In the genomic region with DNA sequence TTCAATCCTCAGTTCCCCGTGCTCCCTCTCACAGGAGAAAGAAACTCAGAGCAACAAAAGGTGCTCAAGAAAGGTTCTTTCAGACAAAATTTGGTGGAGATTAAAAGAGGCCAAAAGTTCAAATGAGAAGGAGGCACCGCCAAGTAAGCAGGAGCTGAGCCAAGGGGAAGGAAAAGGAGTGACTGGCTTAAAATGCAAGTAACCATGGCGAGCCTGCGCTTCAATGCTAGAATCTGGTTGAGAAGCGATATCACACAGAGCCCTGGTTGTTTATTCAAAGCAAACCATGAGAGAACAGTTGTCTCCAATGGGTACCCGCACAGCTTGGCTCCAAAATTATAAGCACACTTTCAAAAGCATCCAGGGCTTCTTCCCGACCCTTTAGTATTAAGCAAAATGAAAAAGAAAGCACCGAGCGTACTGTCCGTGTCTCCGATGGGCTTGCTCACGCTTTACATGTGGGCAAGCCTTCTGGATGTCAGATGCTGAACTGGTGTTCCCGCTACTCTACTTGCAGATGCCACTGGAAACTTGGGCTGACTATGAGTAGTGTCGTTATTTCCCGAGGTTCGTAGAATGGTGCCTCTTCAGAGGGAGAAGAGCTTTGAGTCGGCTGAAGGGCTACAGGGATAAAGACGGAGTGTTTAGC, we compare ENCODE assay signal across 12 mouse cellular contexts.
DNase-seq lines count a peak whose midpoint lies in the region; ATAC-seq lines count a peak whose summit lies in the region.
"Had no signal": no experiment of that assay in that cellular context is flagged by ENCODE, and none has a peak within 500 bp of the region (broad histone marks: within the 10 kb centered on the region; RNA-seq: fewer than 3 reads in every experiment).

No protein-coding gene starts in this region.

- no peak overlapping the region for H3K4me3 ChIP-seq in heart, embryonic 10.5 days
- H3K4me3 ChIP-seq: embryonic facial prominence, embryonic 12.5 days; heart, embryonic 15.5 days; megakaryocyte, embryonic 14.5 days had no signal

- H3K9me3 ChIP-seq in heart, embryonic 10.5 days = no peaks in the 10 kb centered on the region
- H3K9me3 ChIP-seq: embryonic facial prominence, embryonic 12.5 days; heart, embryonic 15.5 days had no signal

- H3K27me3 ChIP-seq in heart, embryonic 10.5 days (ENCODE audit: insufficient read depth, poor library complexity, severe bottlenecking) = no peaks in the 10 kb centered on the region
- H3K27me3 ChIP-seq: embryonic facial prominence, embryonic 12.5 days; heart, embryonic 15.5 days; megakaryocyte, embryonic 14.5 days had no signal

- WGBS in heart, embryonic 10.5 days = 85% methylated on average over 18 of the region's 18 CpGs

- ATAC-seq in frontal cortex, adult (ENCODE audit: low TSS enrichment) = peak; percentile 72
- ATAC-seq: activated CD4-positive, CD25-positive, alpha-beta regulatory T cell, adult 4 months had no signal

- DNase-seq in heart, adult 18-20 months = peak; percentile 8 to 10
- no peak for DNase-seq in heart, embryonic 10.5 days (ENCODE audit: low spot score)
- peak; percentile 8 to 24 for DNase-seq in layer of hippocampus, postnatal 25 days (ENCODE audit: extremely low spot score in 1 of 2, low spot score in 1 of 2)
- peak; percentile 36 to 41 for DNase-seq in right cerebral cortex, adult 2 months (ENCODE audit: low spot score in 2 of 2)
- DNase-seq in gastrocnemius, adult 18-20 months (ENCODE audit: low spot score) = no peak
- DNase-seq in urinary bladder, adult 2 months (ENCODE audit: low spot score) = no peak
- DNase-seq in adrenal gland, postnatal 25 days = no peak

- no peaks in the 10 kb centered on the region for H3K36me3 ChIP-seq in heart, embryonic 10.5 days
- H3K36me3 ChIP-seq: embryonic facial prominence, embryonic 12.5 days; heart, embryonic 15.5 days had no signal

- H3K27ac ChIP-seq in heart, embryonic 10.5 days = no peak overlapping the region
- H3K27ac ChIP-seq: embryonic facial prominence, embryonic 12.5 days; heart, embryonic 15.5 days had no signal

- H3K4me1 ChIP-seq in heart, embryonic 10.5 days = no peaks in the 10 kb centered on the region
- H3K4me1 ChIP-seq: embryonic facial prominence, embryonic 12.5 days; heart, embryonic 15.5 days; megakaryocyte, embryonic 14.5 days had no signal

Comparison
In these comparisons a context has a peak if more than half of its experiments do, and no peak if none do; other contexts are left out.
1. DNase-seq: peak in heart, adult 18-20 months (2 of 2), layer of hippocampus, postnatal 25 days (2 of 2) and right cerebral cortex, adult 2 months (2 of 2); none in heart, embryonic 10.5 days (single experiment), gastrocnemius, adult 18-20 months (single experiment), urinary bladder, adult 2 months (single experiment) and adrenal gland, postnatal 25 days (single experiment).